Comparison of ENCODE assay signal across 29 mouse cellular contexts in genomic region chr4:138383789-138384188, GRCm38 (mm10). TPM values are rescaled to one million over a fixed set of nuclear protein-coding genes. Genes with fewer than 3 reads are reported as not detected.
DNase-seq lines count a peak whose midpoint lies in the region; ATAC-seq and TF ChIP-seq lines count a peak whose summit lies in the region.
"Had no signal": no experiment of that assay in that cellular context is flagged by ENCODE, and none has a peak within 500 bp of the region (broad histone marks: within the 10 kb centered on the region; RNA-seq: fewer than 3 reads in every experiment).

No protein-coding gene starts in this region.

- no peak for TF ChIP-seq CTCF in intestine, postnatal 0 days (IDR thresholded peaks at IDR 0.05; ENCODE audit: low read depth)
- TF ChIP-seq CTCF in stomach, postnatal 0 days (IDR thresholded peaks at IDR 0.05; ENCODE audit: low read depth), result no peak

- no peak overlapping the region for H3K4me2 ChIP-seq in intestine, postnatal 0 days (replicated peaks; ENCODE audit: low read depth)
- no peak overlapping the region for H3K4me2 ChIP-seq in stomach, postnatal 0 days (replicated peaks; ENCODE audit: low read depth)
- H3K4me2 ChIP-seq: forebrain, embryonic 13.5 days; heart, embryonic 11.5 days; hindbrain, embryonic 13.5 days had no signal

- 0 out of 2 replicates have a peak, but pooled peaks cover 3% of the 10 kb centered on the region for H3K27me3 ChIP-seq in intestine, postnatal 0 days (replicated peaks; ENCODE audit: control insufficient read depth, insufficient read depth, low read length)
- H3K27me3 ChIP-seq in stomach, postnatal 0 days (ENCODE audit: control insufficient read depth, insufficient read depth, low read length), result no peaks in the 10 kb centered on the region
- H3K27me3 ChIP-seq: forebrain, embryonic 13.5 days had no signal

- ATAC-seq in intestine, postnatal 0 days, result peak; percentile 71
- peak; percentile 92 for ATAC-seq in stomach, postnatal 0 days (ENCODE audit: low FRiP score, low TSS enrichment)
- ATAC-seq: forebrain, embryonic 13.5 days; forebrain, embryonic 16.5 days; hindbrain, embryonic 16.5 days had no signal

- no peaks in the 10 kb centered on the region for H3K36me3 ChIP-seq in ES-E14 (ENCODE audit: control insufficient read depth, insufficient read depth, low read length, poor library complexity, severe bottlenecking)
- H3K36me3 ChIP-seq in intestine, postnatal 0 days (ENCODE audit: control insufficient read depth, insufficient read depth), result no peaks in the 10 kb centered on the region
- H3K36me3 ChIP-seq in stomach, postnatal 0 days (ENCODE audit: control insufficient read depth, insufficient read depth, low read length), result no peaks in the 10 kb centered on the region
- H3K36me3 ChIP-seq: forebrain, embryonic 10.5 days; hindbrain, embryonic 10.5 days; hindbrain, embryonic 13.5 days had no signal

- 53% methylated on average over 4 of the region's 4 CpGs for WGBS in intestine, postnatal 0 days
- WGBS in stomach, postnatal 0 days, result 36% methylated on average over 4 of the region's 4 CpGs

- no peak overlapping the region for H3K9ac ChIP-seq in ES-E14 (ENCODE audit: insufficient read depth, low read depth, low read length, poor library complexity, severe bottlenecking)
- no peak overlapping the region for H3K9ac ChIP-seq in intestine, postnatal 0 days (ENCODE audit: low read depth, low read length)
- H3K9ac ChIP-seq in stomach, postnatal 0 days (ENCODE audit: low read length), result no peak overlapping the region
- H3K9ac ChIP-seq: forebrain, embryonic 13.5 days; hindbrain, embryonic 13.5 days had no signal

- no peak overlapping the region for H3K4me3 ChIP-seq in ES-E14 (ENCODE audit: insufficient read depth in 1 of 2, low read depth in 1 of 2, low read length in 2 of 2, poor library complexity in 1 of 2, severe bottlenecking in 1 of 2)
- no peak overlapping the region for H3K4me3 ChIP-seq in intestine, postnatal 0 days (ENCODE audit: low read depth, low read length)
- no peak overlapping the region for H3K4me3 ChIP-seq in stomach, postnatal 0 days (ENCODE audit: low read depth, low read length)
- H3K4me3 ChIP-seq: forebrain, embryonic 10.5 days; forebrain, embryonic 13.5 days; hindbrain, embryonic 10.5 days; hindbrain, embryonic 13.5 days had no signal

- no peak for TF ChIP-seq EP300 in stomach, postnatal 0 days (optimal IDR thresholded peaks at IDR 0.05)

- peaks cover 0 to 14% of the 10 kb centered on the region in 2 experiments; a peak in 1 of 4 replicates for H3K4me1 ChIP-seq in ES-E14 (ENCODE audit: control insufficient read depth in 2 of 2, insufficient read depth in 2 of 2, low read length in 2 of 2, poor library complexity in 1 of 2)
- no peaks in the 10 kb centered on the region for H3K4me1 ChIP-seq in intestine, postnatal 0 days (replicated peaks; ENCODE audit: control insufficient read depth, insufficient read depth, low read length)
- H3K4me1 ChIP-seq in stomach, postnatal 0 days (replicated peaks; ENCODE audit: control insufficient read depth, insufficient read depth), result no peaks in the 10 kb centered on the region

- in situ Hi-C loops in ES-E14 (cut with MboI; ENCODE audit: low sequenced_read_pairs in 2 of 2, unreplicated experiment in 2 of 2), result no loop called here

- no peak overlapping the region for H3K27ac ChIP-seq in ES-E14 (ENCODE audit: insufficient read depth, low read depth, low read length, poor library complexity, severe bottlenecking)
- H3K27ac ChIP-seq in intestine, postnatal 0 days (ENCODE audit: low read depth, low read length), result no peak overlapping the region
- no peak overlapping the region for H3K27ac ChIP-seq in stomach, postnatal 0 days (replicated peaks)
- H3K27ac ChIP-seq: forebrain, embryonic 10.5 days; forebrain, embryonic 13.5 days; hindbrain, embryonic 10.5 days; hindbrain, embryonic 13.5 days had no signal

- no peaks in the 10 kb centered on the region for H3K9me3 ChIP-seq in ES-E14 (ENCODE audit: control insufficient read depth, insufficient read depth, low read depth, low read length)
- no peaks in the 10 kb centered on the region for H3K9me3 ChIP-seq in intestine, postnatal 0 days (ENCODE audit: control insufficient read depth)
- no peaks in the 10 kb centered on the region for H3K9me3 ChIP-seq in stomach, postnatal 0 days (ENCODE audit: control insufficient read depth, low read length)
- H3K9me3 ChIP-seq: forebrain, embryonic 10.5 days; forebrain, embryonic 13.5 days; hindbrain, embryonic 10.5 days; hindbrain, embryonic 13.5 days had no signal

- DNase-seq in ES-E14 (ENCODE audit: low read depth, low spot score) (peak; percentile 83), ZHBTc4 (ENCODE audit: low read depth, low spot score) (peak; percentile 89)
- DNase-seq in stomach, postnatal 0 days (ENCODE audit: low spot score), result peak; percentile 89
- DNase-seq in adrenal gland, postnatal 25 days, result no peak
- DNase-seq in layer of hippocampus, postnatal 10 days (ENCODE audit: low spot score in 2 of 2), result no peak
- DNase-seq in gastrocnemius, postnatal 25 days, result no peak
- no peak for DNase-seq in spleen, postnatal 10 days (ENCODE audit: low spot score in 2 of 2)
- DNase-seq: adrenal gland, adult 2 months; adrenal gland, postnatal 14 days; cerebellum, adult 11-12 months; cerebellum, adult 9-10 months; cerebellum, postnatal 14 days; gastrocnemius, postnatal 10 days; heart, adult 11 months had no signal

TF ChIP-seq in ES-E14, 5 proteins besides CTCF, POLR2A, EP300 and RAD21:
- TF ChIP-seq MAFK (IDR thresholded peaks at IDR 0.05; ENCODE audit: insufficient read depth, low read depth, low read length), result no peak

RNA-seq across cellular contexts. Expression of gene Fam43b, which starts 12.5 kb away (rescaled TPM):
- 0.69 and 0.89 TPM in 2 replicates for total RNA-seq in ES-E14 (2012; rRNA removed)
- not detected in 2 replicates for polyA plus RNA-seq in intestine, postnatal 0 days (2015; fragmentation: Nextera tagmentation; extraction: Ambion mirVana)
- polyA plus RNA-seq in stomach, postnatal 0 days (2015; fragmentation: Nextera tagmentation; extraction: Ambion mirVana), result 0.07 TPM in 1 of 2 replicates, not detected in the other
- 2.9 and 3.1 TPM in 2 replicates for total RNA-seq in adrenal gland, postnatal 25 days (2021)
- 10 to 100 TPM; 29.3 to 33.8 TPM for total RNA-seq in layer of hippocampus, postnatal 10 days (2021)
- total RNA-seq in gastrocnemius, postnatal 25 days (2021), result not detected
- total RNA-seq: gastrocnemius, adult 18-20 months; gastrocnemius, postnatal 4 days; heart, adult 8-10 months; MEL had no signal
- polyA plus RNA-seq: embryonic facial prominence, embryonic 11.5 days; forebrain, embryonic 10.5 days; heart, embryonic 14.5 days; heart, postnatal 0 days; hindbrain, embryonic 10.5 days had no signal

RNA-seq across cellular contexts. Expression of gene Cda, which starts 16.0 kb away (rescaled TPM):
- total RNA-seq in ES-E14 (2012; rRNA removed), result 1.9 and 3.1 TPM in 2 replicates
- 37.5 and 41.7 TPM in 2 replicates for polyA plus RNA-seq in intestine, postnatal 0 days (2015; fragmentation: Nextera tagmentation; extraction: Ambion mirVana)
- 12.5 and 15.2 TPM in 2 replicates for polyA plus RNA-seq in stomach, postnatal 0 days (2015; fragmentation: Nextera tagmentation; extraction: Ambion mirVana)
- 13.8 and 20.3 TPM in 2 replicates for total RNA-seq in adrenal gland, postnatal 25 days (2021)
- 1 to 10 TPM; 2.1 to 2.3 TPM for total RNA-seq in layer of hippocampus, postnatal 10 days (2021)
- total RNA-seq in gastrocnemius, postnatal 25 days (2021), result 1 to 10 TPM in 1 of 2 experiments, under 1 TPM in 1; 0.82 to 1.2 TPM

RNA-seq across cellular contexts. Expression of gene Mul1, which starts 50.7 kb away (rescaled TPM):
- total RNA-seq in ES-E14 (2012; rRNA removed), result 58.4 and 62.3 TPM in 2 replicates
- 34.7 and 35.0 TPM in 2 replicates for polyA plus RNA-seq in intestine, postnatal 0 days (2015; fragmentation: Nextera tagmentation; extraction: Ambion mirVana)
- polyA plus RNA-seq in stomach, postnatal 0 days (2015; fragmentation: Nextera tagmentation; extraction: Ambion mirVana), result 17.1 and 18.7 TPM in 2 replicates
- total RNA-seq in adrenal gland, postnatal 25 days (2021), result 26.7 and 50.4 TPM in 2 replicates
- total RNA-seq in layer of hippocampus, postnatal 10 days (2021), result 10 to 100 TPM; 39.1 to 43.4 TPM
- total RNA-seq in gastrocnemius, postnatal 25 days (2021), result 10 to 100 TPM; 41.5 to 43.0 TPM

RNA-seq across cellular contexts. Expression of gene Pink1, which starts 57.7 kb away (rescaled TPM):
- total RNA-seq in ES-E14 (2012; rRNA removed), result 13.4 and 14.2 TPM in 2 replicates
- 65.8 and 71.7 TPM in 2 replicates for polyA plus RNA-seq in intestine, postnatal 0 days (2015; fragmentation: Nextera tagmentation; extraction: Ambion mirVana)
- 62.1 and 77.1 TPM in 2 replicates for polyA plus RNA-seq in stomach, postnatal 0 days (2015; fragmentation: Nextera tagmentation; extraction: Ambion mirVana)
- total RNA-seq in adrenal gland, postnatal 25 days (2021), result 161 and 201 TPM in 2 replicates
- total RNA-seq in layer of hippocampus, postnatal 10 days (2021), result 100 to 1,000 TPM; 128 to 131 TPM
- total RNA-seq in gastrocnemius, postnatal 25 days (2021), result 100 to 1,000 TPM; 436 to 528 TPM

Comparison
In these comparisons a context has a peak if more than half of its experiments do, and no peak if none do; other contexts are left out.
1. DNase-seq: peak in ES-E14 (single experiment), ZHBTc4 (single experiment) and stomach, postnatal 0 days (single experiment); none in adrenal gland, postnatal 25 days (single experiment), layer of hippocampus, postnatal 10 days (0 of 2), gastrocnemius, postnatal 25 days (single experiment) and spleen, postnatal 10 days (0 of 2).